Mouse (Mus musculus): ENCODE measurements around the gene Atg13. TPM values are rescaled to one million over a fixed set of nuclear protein-coding genes. Genes with fewer than 3 reads are reported as not detected.

Atg13 gene
- polyA plus RNA-seq, 1 experiment from 2014 or later = 32.8 TPM

- ATAC-seq = no peak
- H3K27me3 ChIP-seq (replicated peaks; ENCODE audit: control insufficient read depth, insufficient read depth, low read length) = no peaks in the 10 kb centered on the region
- no peak overlapping the region for H3K27ac ChIP-seq (ENCODE audit: low read depth, low read length)
- H3K9ac ChIP-seq (ENCODE audit: low read depth, low read length) = no peak overlapping the region
- peaks cover 33% of the 10 kb centered on the region for H3K36me3 ChIP-seq (ENCODE audit: control insufficient read depth, insufficient read depth, low read length)
- 90% methylated on average over 2 of the region's 2 CpGs for WGBS
- H3K9me3 ChIP-seq (ENCODE audit: control insufficient read depth, low read length) = no peaks in the 10 kb centered on the region
- H3K4me2 ChIP-seq (ENCODE audit: low read length) = no peak overlapping the region
- H3K4me3 ChIP-seq (ENCODE audit: low read length) = no peak overlapping the region
- no peaks in the 10 kb centered on the region for H3K4me1 ChIP-seq (ENCODE audit: control insufficient read depth, insufficient read depth, low read depth, low read length)
Observed at GRCm38 (mm10) chr2:91676420-91676819, 34.0 kb downstream of the Atg13 start.

GRCm38 (mm10) chr2:91674895-91675294 is 35.5 kb downstream of the Atg13 start:
- H3K27ac ChIP-seq (ENCODE audit: low read depth, low read length) = no peak overlapping the region
- no peak overlapping the region for H3K4me2 ChIP-seq (ENCODE audit: low read length)
- peaks cover 40% of the 10 kb centered on the region for H3K36me3 ChIP-seq (ENCODE audit: control insufficient read depth, insufficient read depth, low read length)
- no peak for ATAC-seq
- H3K9me3 ChIP-seq (ENCODE audit: control insufficient read depth, low read length) = no peaks in the 10 kb centered on the region
- H3K9ac ChIP-seq (ENCODE audit: low read depth, low read length) = no peak overlapping the region
- H3K4me3 ChIP-seq (ENCODE audit: low read length) = no peak overlapping the region
- no peaks in the 10 kb centered on the region for H3K4me1 ChIP-seq (ENCODE audit: control insufficient read depth, insufficient read depth, low read depth, low read length)
- WGBS = 85% methylated on average over 5 of the region's 5 CpGs
- H3K27me3 ChIP-seq (replicated peaks; ENCODE audit: control insufficient read depth, insufficient read depth, low read length) = no peaks in the 10 kb centered on the region

GRCm38 (mm10) chr2:91673587-91673986 is 36.8 kb downstream of the Atg13 start:
- H3K36me3 ChIP-seq (ENCODE audit: control insufficient read depth, insufficient read depth, low read length) = peaks cover 48% of the 10 kb centered on the region

GRCm38 (mm10) chr2:91670038-91670437 is 40.3 kb downstream of the Atg13 start:
- no peaks in the 10 kb centered on the region for H3K9me3 ChIP-seq (ENCODE audit: control insufficient read depth, low read length)
- no peak overlapping the region for H3K4me3 ChIP-seq (ENCODE audit: low read length)
- no peak overlapping the region for H3K4me2 ChIP-seq (ENCODE audit: low read length)
- H3K36me3 ChIP-seq (ENCODE audit: control insufficient read depth, insufficient read depth, low read length) = peaks cover 44% of the 10 kb centered on the region
- ATAC-seq = no peak
- no peak overlapping the region for H3K9ac ChIP-seq (ENCODE audit: low read depth, low read length)
- WGBS = 92% methylated on average over 6 of the region's 6 CpGs
- no peak overlapping the region for H3K27ac ChIP-seq (ENCODE audit: low read depth, low read length)
- no peaks in the 10 kb centered on the region for H3K27me3 ChIP-seq (replicated peaks; ENCODE audit: control insufficient read depth, insufficient read depth, low read length)
- H3K4me1 ChIP-seq (ENCODE audit: control insufficient read depth, insufficient read depth, low read depth, low read length) = no peaks in the 10 kb centered on the region

More at GRCm38 (mm10) chr2:91673587-91673986, 36.8 kb downstream of the Atg13 start:
- Histone ChIP-seq H3K9ac (ENCODE audit: low read depth, low read length) (no peak overlapping the region), H3K27me3 (replicated peaks; ENCODE audit: control insufficient read depth, insufficient read depth, low read length) (no peaks in the 10 kb centered on the region), H3K4me3 (ENCODE audit: low read length) (no peak overlapping the region), H3K4me2 (ENCODE audit: low read length) (no peak overlapping the region), H3K27ac (ENCODE audit: low read depth, low read length) (no peak overlapping the region), H3K4me1 (ENCODE audit: control insufficient read depth, insufficient read depth, low read depth, low read length) (no peaks in the 10 kb centered on the region), H3K9me3 (ENCODE audit: control insufficient read depth, low read length) (no peaks in the 10 kb centered on the region)
- no peak for ATAC-seq
- 63% methylated on average over 2 of the region's 2 CpGs for WGBS

GRCm38 (mm10) chr2:91669326-91669725 is 41.0 kb downstream of the Atg13 start:
- Histone ChIP-seq H3K4me1 (ENCODE audit: control insufficient read depth, insufficient read depth, low read depth, low read length) (no peaks in the 10 kb centered on the region), H3K4me2 (ENCODE audit: low read length) (no peak overlapping the region), H3K9ac (ENCODE audit: low read depth, low read length) (no peak overlapping the region), H3K4me3 (ENCODE audit: low read length) (no peak overlapping the region), H3K27me3 (replicated peaks; ENCODE audit: control insufficient read depth, insufficient read depth, low read length) (no peaks in the 10 kb centered on the region), H3K9me3 (ENCODE audit: control insufficient read depth, low read length) (no peaks in the 10 kb centered on the region), H3K36me3 (ENCODE audit: control insufficient read depth, insufficient read depth, low read length) (peaks cover 43% of the 10 kb centered on the region), H3K27ac (ENCODE audit: low read depth, low read length) (no peak overlapping the region)
- ATAC-seq = no peak
- WGBS = 94% methylated on average over 8 of the region's 8 CpGs

GRCm38 (mm10) chr2:91667747-91668146 is 42.6 kb downstream of the Atg13 start:
- WGBS = 89% methylated on average over 2 of the region's 2 CpGs
- H3K9me3 ChIP-seq (ENCODE audit: control insufficient read depth, low read length) = no peaks in the 10 kb centered on the region
- no peak overlapping the region for H3K4me2 ChIP-seq (ENCODE audit: low read length)
- H3K27me3 ChIP-seq (replicated peaks; ENCODE audit: control insufficient read depth, insufficient read depth, low read length) = no peaks in the 10 kb centered on the region
- no peak; the same call in 1 of the 2 replicates for ATAC-seq
- H3K4me3 ChIP-seq (ENCODE audit: low read length) = no peak overlapping the region
- H3K4me1 ChIP-seq (ENCODE audit: control insufficient read depth, insufficient read depth, low read depth, low read length) = no peaks in the 10 kb centered on the region
- H3K27ac ChIP-seq (ENCODE audit: low read depth, low read length) = no peak overlapping the region
- no peak overlapping the region for H3K9ac ChIP-seq (ENCODE audit: low read depth, low read length)
- H3K36me3 ChIP-seq (ENCODE audit: control insufficient read depth, insufficient read depth, low read length) = peaks cover 48% of the 10 kb centered on the region

- H3K4me1 ChIP-seq (ENCODE audit: control insufficient read depth, insufficient read depth, low read depth, low read length) = no peaks in the 10 kb centered on the region
- H3K9ac ChIP-seq (ENCODE audit: low read depth, low read length) = no peak overlapping the region
- no peak overlapping the region for H3K27ac ChIP-seq (ENCODE audit: low read depth, low read length)
- no peak overlapping the region for H3K4me3 ChIP-seq (ENCODE audit: low read length)
- no peak overlapping the region for H3K4me2 ChIP-seq (ENCODE audit: low read length)
- H3K27me3 ChIP-seq (replicated peaks; ENCODE audit: control insufficient read depth, insufficient read depth, low read length) = no peaks in the 10 kb centered on the region
- no peak for ATAC-seq
- peaks cover 48% of the 10 kb centered on the region for H3K36me3 ChIP-seq (ENCODE audit: control insufficient read depth, insufficient read depth, low read length)
- no peaks in the 10 kb centered on the region for H3K9me3 ChIP-seq (ENCODE audit: control insufficient read depth, low read length)
- WGBS = 95% methylated on average over 6 of the region's 6 CpGs
Observed at GRCm38 (mm10) chr2:91666386-91666910, 43.9 kb downstream of the Atg13 start.

GRCm38 (mm10) chr2:91664780-91665179 is 45.6 kb downstream of the Atg13 start:
- no peaks in the 10 kb centered on the region for H3K4me1 ChIP-seq (ENCODE audit: control insufficient read depth, insufficient read depth, low read depth, low read length)
- peaks cover 40% of the 10 kb centered on the region for H3K36me3 ChIP-seq (ENCODE audit: control insufficient read depth, insufficient read depth, low read length)
- H3K9ac ChIP-seq (ENCODE audit: low read depth, low read length) = no peak overlapping the region
- H3K27me3 ChIP-seq (replicated peaks; ENCODE audit: control insufficient read depth, insufficient read depth, low read length) = no peaks in the 10 kb centered on the region
- no peaks in the 10 kb centered on the region for H3K9me3 ChIP-seq (ENCODE audit: control insufficient read depth, low read length)
- no peak overlapping the region for H3K4me3 ChIP-seq (ENCODE audit: low read length)
- no peak overlapping the region for H3K27ac ChIP-seq (ENCODE audit: low read depth, low read length)
- no peak for ATAC-seq
- H3K4me2 ChIP-seq (ENCODE audit: low read length) = no peak overlapping the region

GRCm38 (mm10) chr2:91660981-91661380 is 49.4 kb downstream of the Atg13 start:
- H3K36me3 ChIP-seq (ENCODE audit: control insufficient read depth, insufficient read depth, low read length) = peaks cover 42% of the 10 kb centered on the region
- ATAC-seq = no peak
- H3K4me3 ChIP-seq (ENCODE audit: low read length) = no peak overlapping the region
- H3K27me3 ChIP-seq (replicated peaks; ENCODE audit: control insufficient read depth, insufficient read depth, low read length) = no peaks in the 10 kb centered on the region
- WGBS = 96% methylated on average over 6 of the region's 6 CpGs
- no peak overlapping the region for H3K27ac ChIP-seq (ENCODE audit: low read depth, low read length)
- no peak overlapping the region for H3K9ac ChIP-seq (ENCODE audit: low read depth, low read length)
- no peaks in the 10 kb centered on the region for H3K9me3 ChIP-seq (ENCODE audit: control insufficient read depth, low read length)
- no peak overlapping the region for H3K4me2 ChIP-seq (ENCODE audit: low read length)
- H3K4me1 ChIP-seq (ENCODE audit: control insufficient read depth, insufficient read depth, low read depth, low read length) = no peaks in the 10 kb centered on the region

GRCm38 (mm10) chr2:91659657-91660056 is 50.7 kb downstream of the Atg13 start:
- H3K4me2 ChIP-seq (ENCODE audit: low read length) = no peak overlapping the region
- 97% methylated on average over 8 of the region's 8 CpGs for WGBS
- H3K4me1 ChIP-seq (ENCODE audit: control insufficient read depth, insufficient read depth, low read depth, low read length) = no peaks in the 10 kb centered on the region

More at GRCm38 (mm10) chr2:91659657-91660056, 50.7 kb downstream of the Atg13 start:
- H3K36me3 ChIP-seq (ENCODE audit: control insufficient read depth, insufficient read depth, low read length) = peaks cover 43% of the 10 kb centered on the region
- no peak overlapping the region for H3K4me3 ChIP-seq (ENCODE audit: low read length)
- H3K9me3 ChIP-seq (ENCODE audit: control insufficient read depth, low read length) = no peaks in the 10 kb centered on the region
- no peak overlapping the region for H3K27ac ChIP-seq (ENCODE audit: low read depth, low read length)
- H3K27me3 ChIP-seq (replicated peaks; ENCODE audit: control insufficient read depth, insufficient read depth, low read length) = no peaks in the 10 kb centered on the region
- ATAC-seq = no peak
- no peak overlapping the region for H3K9ac ChIP-seq (ENCODE audit: low read depth, low read length)

Measured in hindbrain, embryonic 16.5 days (tissue).